Mouse (Mus musculus) liver, embryonic 14.5 days (tissue): ENCODE results near the gene Ltbp1.

Experiments
- CTCF ChIP-seq: IDR thresholded peaks from 2 replicates; pipeline ENCODE4 v1.5.1; 2016; ENCODE audit warnings: antibody characterized with exemption, low read depth, control low read depth
- EP300 ChIP-seq: IDR thresholded peaks from 2 replicates; pipeline ENCODE4 v1.6.1; 2016; ENCODE audit warnings: antibody characterized with exemption, low read depth

DNA sequence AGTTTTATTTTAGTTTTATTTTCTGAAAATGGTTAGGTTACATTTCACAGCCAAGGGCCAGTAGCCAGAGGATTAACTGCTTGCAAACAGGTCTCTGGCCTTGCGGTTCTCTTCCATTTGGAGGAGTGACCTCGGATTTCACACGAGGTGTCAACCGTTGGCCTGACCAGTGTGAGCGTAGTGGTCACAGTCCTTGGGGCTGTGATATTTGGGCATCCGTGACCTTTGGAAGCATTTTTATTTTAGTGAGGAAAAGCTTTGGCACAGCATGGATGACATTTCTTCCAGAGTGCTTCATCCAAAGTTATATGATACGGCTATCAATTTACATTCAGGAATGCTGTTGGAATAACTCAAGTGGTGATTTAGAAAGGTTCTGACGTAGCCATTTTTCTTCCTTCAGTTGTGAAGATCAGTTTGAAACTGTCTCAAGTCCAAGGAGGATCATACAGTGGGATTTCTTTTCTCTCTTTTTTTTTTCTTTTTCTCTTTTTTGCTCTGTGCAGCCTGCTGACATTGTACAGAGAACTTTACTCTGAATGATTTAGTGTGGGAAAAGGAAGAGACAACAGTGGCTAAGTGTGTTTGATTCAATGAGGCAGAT, 44.1 kb downstream of the Ltbp1 start:
- no peak for TF ChIP-seq EP300
- TF ChIP-seq CTCF: no peak
